Mouse (Mus musculus) megakaryocyte, adult 5-6 weeks (primary cell): ENCODE measurements around the gene Slc25a34. TPM values are rescaled to one million over a fixed set of nuclear protein-coding genes. Genes with fewer than 3 reads are reported as not detected.

Experiments used
- ATAC-seq: 2 replicates; pipeline ENCODE4 v1.8.0; 2016; ENCODE audit warnings: mild to moderate bottlenecking, inconsistent platforms; ENCODE audit not compliant: poor library complexity, severe bottlenecking
- total RNA-seq, 2 experiments: library from RNA; stranded (forward) in 1 of 2; stranded (reverse) in 1 of 2; fragments of 153-499, 151-499 nt in 1 of 2; fragments of 221-1000, 200-1000 nt in 1 of 2; gene quantifications; 2 replicates each; pipeline versions ENCODE4 v1.2.3 to v1.2.4; 2015 to 2017

Slc25a34 gene
- total RNA-seq, 2 experiments from 2014 or later, result not detected

DNA sequence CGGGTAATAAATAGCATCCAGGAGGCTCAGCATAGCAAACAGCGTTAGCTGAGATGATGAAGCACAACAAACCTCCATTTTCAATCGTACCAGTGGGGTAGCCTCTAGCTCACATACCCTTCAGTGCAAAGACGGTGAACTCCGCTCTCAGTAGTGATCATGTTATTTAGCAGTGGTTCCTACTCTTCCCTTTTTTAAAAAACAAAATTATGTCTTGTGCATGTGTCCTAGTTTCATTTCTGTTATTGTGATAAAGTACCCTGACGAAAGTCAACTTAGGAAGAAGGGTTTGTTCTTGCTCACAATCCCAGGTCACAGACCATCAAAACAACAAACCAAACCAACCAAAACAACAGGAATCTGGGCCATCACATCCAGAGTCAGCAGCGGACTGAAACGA, 22.4 kb upstream of the Slc25a34 start:
- peak; percentile 51; the same call in 1 of the 2 replicates for ATAC-seq

DNA sequence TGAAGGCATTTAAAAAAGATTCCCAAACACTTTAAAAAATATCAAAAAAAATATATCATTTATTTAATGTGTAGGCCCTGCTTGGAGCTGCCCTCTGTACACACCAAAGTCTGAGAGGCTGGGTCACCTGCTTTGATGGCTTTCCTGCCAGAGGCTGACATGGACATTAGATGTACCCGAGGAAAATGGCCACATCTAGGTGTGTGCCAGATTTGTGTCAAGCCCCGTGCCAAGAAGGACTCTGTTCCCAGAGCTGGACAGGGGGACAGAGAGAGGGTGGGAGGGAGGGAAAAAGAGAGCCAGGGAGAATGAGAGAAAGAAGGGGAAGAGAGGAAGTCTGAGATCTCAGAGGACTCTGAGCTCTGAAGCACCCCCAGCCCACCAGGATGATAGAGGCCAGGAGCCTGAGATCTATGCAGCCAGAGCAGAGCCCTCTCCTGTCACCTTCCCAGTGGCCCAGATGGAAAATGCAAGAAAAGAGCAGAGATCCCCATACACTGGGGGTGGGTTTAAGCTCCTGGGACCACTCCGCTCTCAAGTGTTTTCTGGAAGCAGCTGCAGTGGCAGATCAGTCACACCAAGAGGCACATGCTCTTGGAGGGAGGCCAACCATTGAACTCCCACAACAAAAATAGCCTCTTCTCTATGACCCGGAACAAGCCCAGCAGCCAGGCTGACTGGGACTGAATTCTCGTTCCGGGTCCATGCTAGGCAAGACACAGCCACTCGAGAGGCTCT, 19.7 kb upstream of the Slc25a34 start:
- ATAC-seq, result no peak

DNA sequence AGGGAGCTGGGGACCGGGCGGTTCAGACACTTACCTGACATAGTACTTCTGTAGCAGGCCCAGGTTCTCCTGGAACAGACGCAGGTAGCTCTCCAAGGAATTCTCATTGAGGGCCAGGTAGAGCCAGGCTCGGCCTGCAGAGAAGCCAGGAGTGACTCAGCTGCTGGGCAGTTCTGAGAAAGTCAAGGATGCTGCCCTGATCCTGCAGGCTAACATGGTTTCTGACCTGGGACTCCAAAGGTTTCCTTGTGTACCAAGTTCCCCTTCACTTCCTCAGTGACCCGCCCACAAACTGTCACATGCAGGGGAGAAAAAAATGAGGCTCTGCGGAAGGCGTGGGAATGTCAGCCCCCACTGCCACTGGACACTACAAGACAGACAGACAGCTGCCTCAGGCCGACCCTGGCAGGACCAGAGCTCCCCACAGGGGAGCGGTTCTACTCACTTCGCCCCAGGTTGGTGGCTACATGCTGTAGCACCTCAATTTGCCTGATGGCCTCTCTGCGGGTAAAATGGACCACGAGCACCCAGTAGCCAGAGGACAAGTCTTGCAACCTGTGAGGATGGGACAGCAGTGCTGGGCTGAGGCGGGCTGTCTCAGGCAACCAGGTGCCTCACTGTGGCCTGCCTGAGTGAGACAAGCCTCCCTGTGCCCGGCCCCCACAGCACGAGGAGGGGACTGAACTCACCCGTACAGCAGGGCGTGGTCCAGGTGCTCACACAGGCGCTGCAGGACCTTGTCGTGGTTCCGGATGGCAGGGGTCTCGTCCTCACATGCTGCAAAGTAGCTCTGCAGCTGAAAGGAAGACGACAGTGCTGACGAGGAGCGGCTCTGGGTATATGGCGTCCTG, 18.6 kb upstream of the Slc25a34 start:
- ATAC-seq, result no peak

DNA sequence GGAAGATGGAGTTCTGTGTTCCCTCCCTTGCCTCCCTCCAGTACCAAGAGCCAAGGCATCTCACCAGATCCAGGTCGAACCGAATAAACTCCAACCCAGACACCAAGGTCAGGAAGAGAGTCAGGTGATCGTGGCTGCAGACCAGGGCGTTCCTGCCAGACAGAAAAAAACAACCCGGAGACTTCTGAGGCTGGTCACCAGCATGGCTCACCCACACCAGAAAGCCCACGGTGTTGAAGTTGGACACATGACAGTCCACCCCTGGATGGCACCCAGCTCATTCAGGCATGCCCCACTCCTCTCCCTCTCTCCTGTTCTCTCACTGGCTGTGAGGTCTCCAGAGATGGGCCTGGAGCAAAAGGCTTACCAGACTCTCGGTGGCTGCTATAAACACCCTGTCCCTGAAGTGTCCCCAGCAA, 17.7 kb upstream of the Slc25a34 start:
- ATAC-seq, result no peak

DNA sequence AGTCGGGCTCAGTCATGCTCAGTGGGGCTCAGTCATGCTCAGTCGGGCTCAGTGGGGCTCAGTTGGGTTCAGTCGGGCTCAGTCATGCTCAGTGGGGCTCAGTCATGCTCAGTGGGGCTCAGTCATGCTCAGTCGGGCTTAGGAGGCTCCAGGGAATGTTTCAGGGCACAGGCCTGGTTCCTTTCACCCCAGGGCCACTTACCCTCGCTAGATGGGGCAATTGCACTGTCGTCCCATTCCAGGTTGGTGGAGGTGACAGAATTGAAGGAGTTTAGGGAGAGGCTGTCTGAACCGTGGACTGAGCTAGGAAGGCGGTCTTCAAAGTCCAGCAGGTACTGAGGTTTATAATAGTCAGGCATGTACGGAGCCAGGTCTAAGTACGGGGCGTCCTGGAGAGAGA, 15.9 kb upstream of the Slc25a34 start:
- ATAC-seq, result no peak

DNA sequence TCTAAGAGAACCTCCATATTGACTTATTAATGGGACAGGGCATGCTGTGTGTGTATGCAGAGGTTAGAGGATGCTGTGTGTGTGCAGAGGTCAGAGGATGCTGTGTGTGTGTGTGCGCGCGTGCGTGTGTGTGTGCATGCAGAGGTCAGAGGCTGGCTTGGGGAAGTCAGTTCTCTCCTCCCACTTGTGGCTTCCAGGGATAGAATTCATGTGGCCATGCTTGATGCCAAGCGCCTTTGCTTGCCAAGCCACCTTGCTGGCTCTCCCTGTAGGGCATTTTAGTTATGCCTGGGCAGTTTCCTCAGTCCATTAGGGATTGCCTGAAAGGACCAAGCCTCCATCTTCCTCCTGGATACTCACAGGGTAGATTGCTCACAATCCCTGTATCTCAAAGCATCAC, 13.1 kb upstream of the Slc25a34 start:
- no peak for ATAC-seq

DNA sequence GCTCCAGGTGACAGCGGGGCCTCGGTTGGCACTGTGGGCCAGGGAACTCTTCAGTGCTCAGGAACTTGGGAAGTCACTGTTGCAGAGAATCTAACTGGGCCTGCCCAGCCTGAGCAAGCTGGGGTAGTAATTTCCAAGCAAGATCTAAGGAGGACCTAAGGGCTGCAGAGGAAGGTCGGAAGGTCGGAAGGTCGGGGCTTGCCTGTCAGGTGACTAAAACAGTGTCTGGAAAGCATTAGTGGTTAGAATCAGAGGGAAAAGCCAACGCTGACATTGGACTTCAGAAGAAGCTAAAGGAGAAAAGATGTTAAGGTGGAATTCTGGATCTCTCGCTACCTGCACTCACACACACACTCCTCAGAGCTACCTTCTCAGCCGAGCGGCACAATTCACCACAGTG, 12.4 kb upstream of the Slc25a34 start:
- ATAC-seq, result no peak

DNA sequence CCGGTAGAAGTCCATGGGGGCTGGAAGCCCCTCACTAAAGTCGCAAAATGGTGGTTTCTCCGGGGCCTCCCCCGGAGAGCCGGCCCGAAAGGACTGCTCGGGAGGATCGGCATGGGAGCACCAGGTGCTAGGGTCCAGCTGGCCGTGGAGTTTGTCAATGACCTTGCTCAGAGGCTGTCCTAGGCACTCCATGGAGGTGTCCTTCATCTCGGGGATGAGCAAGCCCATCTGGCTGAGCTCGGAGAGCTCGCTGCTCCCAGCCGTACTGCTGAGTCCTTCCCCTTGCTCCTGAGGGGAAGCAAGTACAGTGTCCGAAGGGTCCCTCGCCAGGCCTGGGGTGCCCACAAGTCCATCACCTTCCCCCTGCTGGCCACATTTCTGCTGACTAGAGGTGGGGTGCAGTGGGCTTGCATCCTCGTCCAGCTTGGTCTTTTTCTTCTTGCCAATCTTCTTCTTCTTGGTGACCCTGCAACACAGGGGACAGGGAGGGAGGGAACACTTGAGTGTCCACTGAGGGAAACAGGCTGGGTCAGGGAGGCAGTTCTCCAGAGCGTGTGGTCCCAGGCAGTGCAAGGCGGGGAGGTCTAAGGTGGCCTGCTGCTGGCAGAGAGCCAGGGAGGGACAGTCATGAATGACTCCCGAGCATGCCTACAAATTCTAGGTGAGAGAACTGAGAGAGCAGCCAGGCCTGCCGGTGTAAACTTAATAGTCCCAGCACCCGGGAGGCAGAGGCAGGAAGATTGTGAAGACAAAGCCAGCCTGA, 8.7 kb upstream of the Slc25a34 start:
- ATAC-seq, result no peak

DNA sequence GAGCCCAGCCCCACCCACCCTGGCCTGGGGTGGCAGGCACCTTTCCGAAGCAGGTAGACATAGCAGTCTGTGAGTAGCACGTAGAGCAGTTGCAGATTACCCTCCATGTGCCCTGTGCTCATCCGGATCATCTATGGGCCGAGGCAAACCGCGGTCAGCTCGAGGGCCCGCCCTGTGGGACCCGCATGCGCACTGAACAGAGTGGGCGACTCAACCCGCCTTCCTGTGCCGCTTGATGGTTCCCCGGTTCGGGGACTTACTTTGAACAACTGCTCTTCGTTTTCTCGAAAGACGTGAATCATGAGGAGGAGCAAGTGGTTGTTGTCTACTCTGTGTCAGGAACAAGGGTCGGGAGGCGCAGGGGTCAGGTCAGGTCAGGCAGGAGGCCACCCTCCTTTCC, 7.6 kb upstream of the Slc25a34 start:
- no peak for ATAC-seq

DNA sequence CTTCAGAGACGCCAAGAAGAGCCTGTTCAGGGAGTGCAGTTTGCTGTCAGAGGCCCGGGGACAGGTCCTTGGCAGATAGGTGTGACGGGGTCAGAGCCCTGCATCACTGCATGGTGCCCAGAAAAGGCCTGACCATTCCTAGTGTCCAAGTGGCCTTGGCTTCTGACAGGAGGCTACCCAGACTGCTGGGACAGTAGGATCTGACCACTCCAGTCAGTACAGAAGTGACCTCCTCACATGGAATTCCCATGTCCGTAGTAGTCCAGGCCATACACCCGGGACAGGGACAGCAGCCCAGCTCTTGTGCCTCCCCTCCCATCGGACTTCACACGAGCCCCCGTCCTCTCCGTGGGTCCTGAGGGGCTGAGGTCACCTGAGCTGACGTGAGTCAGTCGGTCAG, 6.4 kb upstream of the Slc25a34 start:
- no peak for ATAC-seq

DNA sequence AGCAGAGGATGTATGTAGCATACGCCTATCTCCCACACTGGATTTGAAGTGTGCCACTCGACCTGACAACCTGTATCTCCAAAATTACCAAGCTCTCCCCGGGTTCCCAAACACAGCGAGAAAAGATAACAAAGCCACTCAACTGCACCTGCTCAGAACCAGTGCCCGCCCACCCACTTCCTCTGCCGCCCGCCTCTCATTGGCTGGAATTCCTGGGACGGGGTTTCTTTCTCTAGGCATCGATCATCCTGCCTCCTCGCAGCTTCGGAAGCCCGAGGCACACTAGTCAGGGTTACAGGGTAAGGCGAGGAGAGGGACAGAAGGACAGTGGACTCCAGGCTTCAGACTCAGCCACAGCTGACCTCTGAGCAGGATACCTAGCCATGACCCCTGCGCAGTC, 5.0 kb upstream of the Slc25a34 start:
- no peak for ATAC-seq

DNA sequence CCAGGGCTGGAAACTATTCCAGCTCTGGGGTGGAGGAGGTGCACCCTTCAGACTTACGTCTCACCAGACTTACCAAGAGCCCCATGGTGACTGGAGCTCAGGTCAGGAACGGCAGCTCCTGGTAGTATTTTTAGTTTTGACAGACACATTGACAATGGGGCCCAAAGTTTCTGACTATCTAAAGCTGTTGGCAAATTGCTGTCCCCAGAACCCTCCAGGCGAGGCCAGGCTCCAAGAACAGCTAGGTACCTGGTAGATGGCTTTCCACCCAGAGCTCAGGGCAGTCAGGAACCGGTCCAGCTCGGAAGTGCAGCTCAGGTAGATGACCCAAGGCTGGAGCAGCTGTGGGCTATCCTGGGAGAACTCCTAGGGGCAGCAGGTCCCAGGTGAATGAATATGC, 3.9 kb upstream of the Slc25a34 start:
- no peak for ATAC-seq

DNA sequence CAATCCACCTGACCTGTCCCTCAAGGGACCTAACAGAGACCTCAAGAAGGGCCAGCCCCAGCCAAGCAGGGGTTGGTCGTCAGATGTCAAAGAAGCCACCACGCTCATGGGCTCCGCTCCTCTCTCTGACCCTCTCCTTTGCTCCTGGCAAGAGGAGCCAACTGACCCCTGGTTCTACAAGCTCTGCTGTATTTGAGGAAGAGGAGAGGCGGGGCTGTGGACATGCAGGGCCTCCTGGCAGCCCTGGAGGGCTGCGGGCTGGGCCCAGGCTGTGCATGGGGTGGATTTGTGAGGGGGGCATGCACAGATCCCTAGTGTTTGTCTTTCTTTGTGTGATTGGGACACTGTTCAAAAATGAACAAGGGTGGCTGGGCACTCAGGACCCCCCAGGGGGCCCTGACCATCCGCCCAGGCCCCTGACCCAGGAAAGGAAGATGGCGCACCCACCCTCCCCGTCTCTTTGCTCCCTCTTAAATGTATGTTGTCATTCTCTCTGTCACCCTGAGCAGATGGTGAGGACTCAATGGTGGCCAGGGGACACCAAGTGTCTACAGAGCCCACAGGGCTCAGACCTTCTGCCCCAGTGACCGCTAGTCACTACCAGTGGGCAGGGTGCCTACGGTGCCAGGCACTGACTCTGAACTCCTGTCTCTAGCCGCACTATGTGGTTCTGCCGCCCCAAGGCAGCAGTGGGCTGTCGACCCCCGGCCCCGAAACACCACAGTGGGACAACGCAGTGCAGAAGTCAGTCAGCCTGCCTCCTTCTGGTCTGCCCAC, 2.3 kb upstream of the Slc25a34 start:
- no peak for ATAC-seq

DNA sequence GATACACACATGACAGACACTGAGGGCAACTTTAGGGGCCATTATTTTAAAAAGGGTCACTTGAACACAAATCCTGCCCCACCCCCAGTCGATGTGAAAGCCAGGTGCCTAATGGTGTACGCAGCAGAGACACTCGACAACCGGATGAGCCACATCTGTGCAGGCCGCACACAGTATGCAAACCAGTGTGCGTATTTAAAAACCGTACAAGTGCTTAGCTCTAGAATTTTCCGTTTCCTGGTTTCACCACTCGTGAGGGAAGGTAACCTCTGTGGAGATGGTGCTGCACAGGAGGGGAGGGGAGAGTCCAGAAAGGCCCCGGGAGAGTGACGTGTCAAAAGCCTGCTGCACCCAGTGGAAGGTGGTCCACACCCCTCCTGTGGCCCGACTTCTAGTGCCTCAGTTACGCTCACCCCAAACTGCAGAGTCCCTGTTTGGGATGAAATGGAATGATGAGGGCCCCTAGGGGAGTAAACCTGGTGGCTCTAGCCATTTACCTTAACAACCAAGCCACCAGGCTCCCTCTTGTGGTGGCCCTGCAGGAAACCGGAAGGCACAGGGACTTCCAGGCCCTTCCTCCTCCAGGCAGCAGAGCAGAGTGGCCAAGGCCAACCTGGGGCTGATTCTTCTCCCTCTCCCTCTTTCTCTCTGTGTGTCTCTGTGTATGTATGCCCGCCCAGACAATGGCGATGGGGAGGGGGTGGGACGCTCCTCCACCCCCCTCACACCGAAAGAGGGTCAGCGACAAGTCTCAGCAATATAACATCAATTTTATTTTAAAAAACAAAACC, 1.6 kb upstream of the Slc25a34 start:
- ATAC-seq, result peak; percentile 31; the same call in 1 of the 2 replicates

DNA sequence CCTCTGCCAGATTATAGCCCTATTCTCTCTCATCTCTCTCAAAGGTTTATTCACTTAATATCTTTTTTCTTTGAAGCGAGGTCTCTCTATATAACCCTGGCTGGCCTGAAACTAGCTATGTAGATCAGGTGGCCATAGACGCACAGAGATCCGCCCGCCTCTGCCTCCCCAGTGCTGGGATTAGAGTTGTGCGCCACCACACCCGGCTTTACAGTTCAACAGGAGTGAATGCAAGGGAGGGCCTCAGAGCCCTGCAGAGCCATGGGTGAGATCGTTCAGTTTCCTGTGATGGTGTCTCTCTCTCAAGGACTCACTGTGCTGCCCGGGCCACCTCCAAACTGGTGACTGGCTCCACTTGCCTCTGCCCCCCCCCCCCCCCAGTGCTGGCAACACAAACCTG, 513 bp upstream of the Slc25a34 start:
- ATAC-seq, result no peak

DNA sequence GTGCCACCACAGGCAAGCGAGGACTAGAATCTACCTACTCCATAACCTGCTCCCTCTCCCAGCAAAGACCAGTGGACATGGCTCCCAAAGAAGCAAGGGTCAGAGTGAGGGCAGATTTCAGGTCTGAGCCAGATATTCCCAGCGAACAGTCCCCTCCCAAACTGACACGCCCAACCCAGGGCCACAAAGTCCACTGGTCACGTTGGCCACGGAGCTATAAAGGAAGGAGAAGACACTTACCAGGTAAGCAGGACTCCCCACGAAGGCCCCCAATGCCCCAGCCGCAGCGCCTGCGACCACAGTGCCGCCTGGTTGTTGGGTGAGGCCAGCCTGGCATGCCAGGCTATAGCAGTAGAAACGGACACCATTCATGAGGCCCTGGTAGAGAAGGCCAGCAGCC, 584 bp downstream of the Slc25a34 start:
- no peak for ATAC-seq

DNA sequence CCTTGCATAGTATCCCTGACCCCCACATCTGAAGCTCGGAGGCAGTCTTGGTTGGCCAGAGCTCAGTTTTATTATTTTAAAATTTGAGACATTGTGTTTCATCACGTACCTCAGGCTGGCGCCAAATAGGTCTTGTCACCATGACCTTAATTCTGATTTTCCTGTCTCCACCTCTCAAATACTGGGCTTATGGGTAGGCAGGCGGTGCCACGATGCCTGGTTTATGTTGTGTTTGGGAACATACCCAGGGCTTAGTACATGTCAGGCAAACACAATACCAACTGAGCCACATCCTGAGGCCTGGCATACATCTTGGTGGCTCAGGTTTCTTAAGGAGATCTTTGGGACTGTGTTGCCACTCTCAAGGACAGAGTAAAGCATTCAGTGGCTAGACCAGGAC, 1.0 kb downstream of the Slc25a34 start:
- no peak for ATAC-seq

DNA sequence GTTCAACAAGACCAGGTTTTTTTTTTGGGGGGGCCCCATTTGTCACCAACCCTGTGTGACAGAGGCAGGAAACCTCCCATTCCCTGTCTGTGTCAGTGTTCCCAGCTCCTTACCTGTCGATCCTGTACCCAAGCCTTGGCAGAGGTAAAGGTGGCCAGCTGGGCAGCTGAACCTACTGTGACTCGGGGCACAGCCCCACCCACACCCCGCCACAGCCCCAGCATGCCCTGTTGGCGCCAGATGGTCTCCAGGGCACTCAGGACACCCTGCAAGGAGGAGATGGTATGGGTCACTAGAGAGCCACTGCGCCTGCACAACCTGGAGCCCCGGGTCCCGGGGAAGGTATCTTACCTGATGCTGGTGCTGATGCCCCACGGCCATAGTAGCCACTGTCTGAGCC, 1.5 kb downstream of the Slc25a34 start:
- no peak for ATAC-seq

DNA sequence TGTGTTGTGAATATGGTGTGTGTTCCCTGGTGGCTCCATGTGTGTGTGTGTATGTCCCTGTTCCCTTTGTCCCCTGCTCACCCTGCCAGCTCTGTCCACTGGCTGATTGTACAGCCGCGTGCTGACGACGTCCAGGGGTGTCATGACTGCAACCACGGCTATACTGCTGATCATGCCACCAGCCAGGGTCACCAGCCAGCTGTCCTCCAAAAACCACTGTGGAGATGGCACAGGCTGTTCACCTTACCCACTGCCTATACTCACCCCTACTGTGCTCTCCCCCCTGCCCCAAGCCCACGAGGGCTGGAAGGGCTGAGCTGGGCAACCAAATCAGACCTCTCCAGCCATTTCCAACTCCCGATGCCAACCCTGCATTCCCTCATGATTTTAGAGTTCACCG, 2.3 kb downstream of the Slc25a34 start:
- ATAC-seq, result no peak

DNA sequence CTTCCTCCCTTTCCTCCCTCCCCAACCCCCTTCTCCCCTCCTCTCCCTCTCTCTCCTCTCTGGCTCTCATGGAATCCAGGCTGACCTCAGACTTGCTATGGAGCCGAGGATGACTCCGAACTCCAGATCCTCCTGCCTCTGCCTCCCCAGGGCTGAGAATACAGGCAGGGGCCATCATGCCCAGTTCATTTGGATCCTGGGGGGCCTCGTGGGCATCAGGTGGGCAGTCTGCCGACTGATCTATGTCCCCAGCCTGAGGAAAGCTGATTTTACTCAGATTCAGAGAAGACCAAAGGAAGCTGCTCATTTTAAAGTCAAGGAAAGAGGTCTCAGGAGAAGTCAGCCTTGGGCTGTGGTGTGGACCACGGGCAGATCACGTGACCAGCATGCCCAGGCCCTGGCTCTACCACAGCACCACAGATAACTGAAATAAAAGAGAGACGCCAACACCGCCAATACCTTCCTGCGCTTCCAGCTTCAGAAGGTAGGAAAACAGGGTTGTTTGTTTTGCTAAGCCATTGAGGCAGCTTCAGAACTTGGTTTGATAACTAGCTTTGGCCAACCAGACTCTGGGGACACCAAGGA, 4.2 kb downstream of the Slc25a34 start:
- ATAC-seq, result no peak
